Mouse (Mus musculus) CD8-positive naive resting alpha-beta T cell, adult 2 months (primary cell): ENCODE results near the gene Ncbp2.
"Not testable (repeated sequence)": the region's sequence is repeated elsewhere in the genome, so short reads cannot be mapped to it uniquely, and the experiment has no call there.

Source experiments
- DNase-seq, 2 experiments: peaks; one replicate each; pipeline ENCODE4 v3.0.0; 2022; ENCODE audit warnings: low read depth in 2 of 2, low spot score in 2 of 2

Ncbp2 gene

GRCm38 (mm10) chr16:31934550-31935010 is 13.7 kb upstream of the Ncbp2 start:
- no peak for DNase-seq

- no peak for DNase-seq
Observed at GRCm38 (mm10) chr16:31935091-31935979, 13.0 kb upstream of the Ncbp2 start.

DNA sequence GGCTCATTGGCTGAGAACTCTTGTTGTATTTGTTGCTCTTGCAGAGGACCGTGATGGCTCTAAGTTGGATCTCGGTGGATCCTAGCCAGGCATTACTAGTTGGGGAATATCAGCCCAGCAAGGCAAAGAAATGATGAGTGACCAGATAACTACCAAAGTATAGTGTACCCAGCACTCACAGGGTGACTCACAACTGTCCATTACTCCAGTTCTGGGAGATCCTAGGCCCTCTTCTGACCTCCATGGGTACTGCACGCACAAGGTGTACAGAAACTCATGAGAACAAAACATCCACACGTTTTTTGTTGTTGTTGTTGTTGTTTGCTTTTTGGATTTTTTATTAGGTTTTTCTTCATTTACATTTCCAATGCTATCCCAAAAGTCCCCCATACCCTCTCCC is 11.7 kb upstream of the Ncbp2 start:
- no peak for DNase-seq

DNA sequence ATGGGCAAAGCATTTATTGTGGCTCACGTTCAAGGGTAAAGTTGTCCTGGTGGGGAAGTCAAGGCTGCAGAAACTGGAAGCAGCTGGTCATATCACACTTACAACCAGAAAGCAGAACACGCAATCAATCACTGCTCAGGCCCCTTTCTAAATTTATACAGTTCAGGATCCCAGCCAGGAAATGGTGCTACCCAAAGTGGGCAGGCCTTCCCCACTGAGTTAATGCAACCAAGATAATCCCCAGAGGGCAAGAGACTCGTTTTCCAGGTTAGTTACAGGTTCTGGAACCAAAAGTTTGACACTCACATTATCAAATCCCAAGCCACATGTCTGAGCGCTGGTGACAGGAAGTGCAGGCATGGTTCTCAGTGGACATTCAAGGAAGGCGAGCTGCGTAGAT is 9.5 kb upstream of the Ncbp2 start:
- DNase-seq, result no peak

DNA sequence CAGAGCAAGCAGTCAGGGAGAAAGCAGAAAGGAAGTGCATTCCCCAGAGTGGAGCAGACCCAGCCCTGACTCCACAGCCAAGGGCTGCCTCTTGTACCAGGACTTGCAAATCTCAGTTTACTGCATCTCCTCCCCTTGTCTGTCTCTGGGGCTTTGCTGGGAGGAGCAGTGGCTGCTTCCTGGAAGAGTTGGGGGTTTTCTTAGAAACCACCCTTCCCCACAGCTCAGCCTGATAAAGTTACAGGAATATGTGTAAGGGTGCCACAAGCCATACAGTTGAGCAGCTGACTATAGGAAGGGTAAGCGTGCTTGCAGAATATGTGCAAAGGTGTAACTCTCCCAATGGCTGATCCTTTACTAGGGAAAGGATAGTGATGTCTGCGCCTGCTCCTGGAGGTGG is 7.7 kb upstream of the Ncbp2 start:
- no peak for DNase-seq

DNA sequence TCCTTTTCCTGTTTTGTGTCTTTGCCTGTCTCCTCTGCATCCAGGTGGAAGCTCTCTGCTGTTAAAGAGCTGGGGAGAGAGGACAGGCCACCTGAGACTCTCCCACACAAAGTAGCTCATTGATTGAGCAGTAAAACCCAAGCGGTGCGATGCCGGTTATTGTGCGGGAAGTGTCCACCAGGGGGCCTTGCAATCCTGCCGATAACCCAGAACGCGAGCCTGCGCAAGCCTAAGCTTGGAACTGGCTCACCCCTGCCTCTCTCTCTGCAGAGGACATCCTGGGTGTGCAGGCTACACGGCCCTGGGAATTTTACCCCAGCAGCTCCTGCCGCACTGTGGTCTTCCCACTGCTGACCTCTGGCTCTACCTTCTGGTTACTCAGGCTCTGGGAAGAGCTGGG is 4.3 kb upstream of the Ncbp2 start:
- peak; percentile 72 to 81 for DNase-seq

DNA sequence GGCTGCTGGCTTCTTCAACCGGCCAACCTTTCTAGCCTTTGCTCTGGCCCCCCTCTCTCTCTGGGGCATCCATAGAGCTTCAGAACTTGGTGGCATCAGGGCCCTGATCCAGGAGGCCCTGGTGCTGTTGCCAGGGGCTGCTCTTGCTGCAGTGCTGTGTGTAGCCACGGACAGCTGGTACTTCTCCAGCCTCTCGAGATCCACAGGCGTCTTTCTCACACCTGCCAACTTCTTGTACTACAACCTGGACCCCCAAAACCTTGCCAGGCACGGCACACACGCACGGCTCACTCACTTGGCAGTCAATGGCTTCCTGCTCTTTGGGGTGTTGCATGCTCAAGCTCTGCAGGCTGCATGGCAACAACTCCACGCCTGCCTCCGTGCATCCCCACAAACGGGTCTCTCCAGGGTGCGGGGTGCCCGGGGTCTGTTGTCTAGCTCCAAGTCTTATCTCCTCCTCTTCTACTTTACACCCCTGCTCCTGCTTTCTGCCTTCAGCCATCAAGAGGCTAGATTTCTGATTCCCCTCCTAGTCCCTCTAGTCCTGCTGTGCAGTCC is 3.5 kb upstream of the Ncbp2 start:
- DNase-seq, result no peak

- no peak for DNase-seq
Observed at GRCm38 (mm10) chr16:31945372-31945771, 2.9 kb upstream of the Ncbp2 start.

DNA sequence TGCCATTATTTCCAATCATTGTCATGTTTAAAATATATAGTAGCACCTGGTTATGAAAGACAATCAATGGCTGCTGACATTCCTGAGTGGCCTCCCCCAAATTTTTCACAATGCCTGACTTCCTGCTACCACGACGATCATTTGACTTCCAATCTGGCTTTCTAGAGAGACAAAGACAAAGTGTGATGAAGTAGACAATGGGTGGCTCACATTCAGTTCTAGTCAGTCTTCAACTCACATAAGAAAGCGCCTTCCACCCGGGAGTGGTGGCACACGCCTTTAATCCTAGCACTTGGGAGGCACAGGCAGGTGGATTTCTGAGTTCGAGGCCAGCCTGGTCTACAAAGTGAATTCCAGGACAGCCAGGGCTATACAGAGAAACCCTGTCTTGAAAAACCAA is 2.3 kb upstream of the Ncbp2 start:
- DNase-seq, result not testable (repeated sequence)

GRCm38 (mm10) chr16:31947333-31947732 is 980 bp upstream of the Ncbp2 start:
- DNase-seq, result no peak

- DNase-seq, result no peak
Observed at GRCm38 (mm10) chr16:31947901-31948316, 404 bp upstream of the Ncbp2 start.

DNA sequence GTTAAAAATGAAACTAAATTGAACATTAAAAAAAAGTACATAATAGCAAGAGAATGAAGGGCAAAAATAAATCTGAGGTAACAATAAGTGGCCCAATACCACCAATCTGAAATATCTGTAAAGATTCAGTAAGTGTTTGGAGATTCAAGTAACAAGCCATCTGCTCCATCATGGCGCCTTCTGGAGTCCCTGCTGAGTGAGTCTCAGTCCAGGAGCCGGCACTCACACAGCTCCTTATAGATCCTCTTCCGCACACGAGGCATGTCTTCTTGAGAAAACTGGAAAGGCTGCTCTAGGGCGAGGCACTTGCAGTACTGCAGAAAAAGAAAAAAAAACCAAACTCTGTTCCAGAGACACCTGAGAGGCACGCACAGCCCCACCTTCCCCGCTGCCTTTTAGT is 14.9 kb downstream of the Ncbp2 start:
- no peak for DNase-seq

DNA sequence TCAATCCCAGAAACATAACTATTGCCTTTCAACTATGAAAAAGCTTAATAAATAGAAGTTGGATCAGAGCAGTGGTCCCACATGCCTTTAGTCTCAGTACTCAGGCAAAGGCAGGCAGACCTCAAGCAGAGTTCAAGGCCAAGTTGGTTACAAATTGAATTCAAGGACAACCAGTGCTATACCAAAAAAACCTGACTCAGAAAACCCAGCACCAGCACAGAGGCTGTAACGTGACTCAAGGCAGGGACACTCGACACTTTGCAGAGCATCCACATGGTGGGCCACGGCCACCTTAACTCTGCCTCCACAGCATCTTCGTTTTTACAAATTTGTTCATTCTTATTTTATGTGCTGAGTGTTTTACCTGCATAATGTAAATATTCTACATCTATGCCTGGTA is 26.9 kb downstream of the Ncbp2 start:
- no peak for DNase-seq

GRCm38 (mm10) chr16:31979501-31979900 is 31.2 kb downstream of the Ncbp2 start:
- DNase-seq, result no peak

DNA sequence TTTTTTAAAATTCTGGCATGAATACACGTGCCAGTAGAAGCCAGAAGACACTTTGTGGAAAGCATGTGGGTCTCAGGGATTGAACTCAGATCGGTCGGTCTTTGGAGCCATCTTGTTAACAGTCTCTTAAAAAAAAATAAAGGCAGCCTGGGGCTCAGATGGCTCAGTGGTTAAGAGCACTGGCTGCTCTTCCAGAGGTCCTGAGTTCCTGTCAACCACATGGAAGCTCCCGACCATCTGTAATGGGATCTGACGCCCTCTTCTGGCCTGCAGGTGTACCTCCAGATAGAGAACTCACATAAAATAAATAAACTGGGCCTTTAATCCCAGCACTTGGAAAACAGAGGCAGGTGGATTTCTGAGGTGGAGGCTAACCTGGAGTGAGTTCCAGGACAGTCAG is 32.6 kb downstream of the Ncbp2 start:
- DNase-seq, result no peak

DNA sequence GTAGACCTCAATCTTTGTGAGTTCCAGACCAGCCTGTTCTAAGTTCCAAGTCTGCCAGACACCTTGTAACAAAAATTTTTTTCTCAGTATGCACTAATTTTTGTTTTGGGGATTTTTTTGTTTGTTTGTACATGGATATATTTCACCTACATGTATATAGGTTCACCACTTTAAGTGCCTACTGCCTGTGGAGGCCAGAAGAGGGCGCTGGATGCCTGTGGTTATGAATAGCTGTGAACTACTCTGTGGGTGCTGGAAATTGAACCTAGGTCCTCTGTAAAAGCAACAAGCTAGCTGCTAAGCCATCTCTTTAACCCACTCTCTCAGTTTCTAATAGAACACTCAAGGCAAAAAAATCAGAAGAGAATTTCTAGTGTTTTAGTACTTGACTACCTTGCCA is 43.7 kb downstream of the Ncbp2 start:
- DNase-seq, result no peak

DNA sequence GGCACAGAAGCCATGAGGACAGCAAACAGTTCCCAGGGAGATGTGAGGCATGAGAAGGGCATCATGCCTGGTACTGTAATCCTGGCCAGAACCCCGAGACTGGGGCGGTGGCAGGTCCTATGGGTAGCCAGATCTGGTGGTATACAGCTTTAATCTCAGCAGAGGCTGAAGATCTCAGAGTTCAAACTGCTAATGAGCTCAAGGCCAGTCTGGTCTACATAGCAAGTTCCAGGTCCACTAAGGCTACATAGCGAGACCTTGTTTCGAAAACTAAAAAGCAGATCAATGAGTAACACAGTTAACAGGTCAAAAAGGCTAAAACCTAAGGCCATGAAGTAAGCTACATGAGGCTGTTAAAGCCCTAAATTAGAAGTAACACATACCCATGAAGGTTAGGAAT is 44.9 kb downstream of the Ncbp2 start:
- DNase-seq, result no peak

GRCm38 (mm10) chr16:31993946-31994345 is 45.6 kb downstream of the Ncbp2 start:
- DNase-seq, result no peak

- no peak for DNase-seq
Observed at GRCm38 (mm10) chr16:31996371-31996770, 48.1 kb downstream of the Ncbp2 start.

DNA sequence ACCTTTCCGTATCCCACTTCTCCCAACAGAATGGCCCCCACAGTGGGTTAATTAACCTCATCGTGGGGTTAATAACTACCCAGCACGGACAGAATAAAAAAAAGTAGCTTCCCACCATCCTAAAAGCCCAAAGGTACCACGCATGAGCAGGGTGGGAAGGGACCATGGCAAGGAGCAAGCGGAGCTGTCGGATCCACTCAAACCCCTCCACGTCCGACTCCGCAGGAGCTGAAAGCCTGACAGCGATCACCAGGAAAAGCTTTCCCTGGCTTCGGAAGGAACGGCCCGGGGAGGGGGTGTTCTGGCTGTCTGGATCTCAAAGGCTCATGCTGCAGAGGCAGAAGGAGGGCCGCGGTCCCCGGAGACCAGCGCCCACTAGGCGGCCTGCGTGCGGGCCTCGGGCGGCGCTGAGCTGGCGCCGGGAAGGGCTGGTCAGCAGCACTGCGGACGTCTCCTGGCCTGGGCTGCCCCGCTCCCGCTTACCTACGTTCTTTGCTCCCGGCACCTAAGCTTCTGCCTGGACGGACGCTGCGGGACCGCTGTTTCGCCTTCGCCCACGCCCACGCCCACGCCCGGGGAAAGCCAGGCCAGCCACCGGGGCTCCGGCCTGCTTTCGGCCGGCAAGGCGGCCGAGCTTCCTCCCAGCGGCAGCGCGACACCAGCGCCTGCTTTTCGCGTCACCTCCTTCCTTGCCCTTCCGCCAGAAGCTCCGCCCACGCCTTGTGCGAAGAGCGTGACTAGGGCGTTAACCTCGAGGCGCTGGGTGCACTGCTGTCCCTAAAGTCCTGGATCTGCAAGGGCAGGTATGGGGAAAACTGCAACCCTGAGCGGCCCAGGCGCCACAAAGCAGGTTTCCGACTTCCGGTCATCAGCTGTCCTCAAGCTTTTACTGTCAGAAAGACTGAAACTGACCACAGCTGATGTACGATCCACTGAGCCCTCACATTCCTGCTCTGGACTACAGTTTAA is 54.5 kb downstream of the Ncbp2 start, which contains the start of gene Senp5:
Gene Senp5 (minus strand): TSS at position 779 of the 969 bp plus-strand sequence.
- DNase-seq, result peak; percentile 67 to 78

- no peak for DNase-seq
Observed at GRCm38 (mm10) chr16:32004731-32005130, 56.4 kb downstream of the Ncbp2 start.
